Mouse (Mus musculus): ENCODE measurements around the gene Rnf227.
"Not testable (repeated sequence)": the region's sequence is repeated elsewhere in the genome, so short reads cannot be mapped to it uniquely, and the experiment has no call there.

Rnf227 gene

DNA sequence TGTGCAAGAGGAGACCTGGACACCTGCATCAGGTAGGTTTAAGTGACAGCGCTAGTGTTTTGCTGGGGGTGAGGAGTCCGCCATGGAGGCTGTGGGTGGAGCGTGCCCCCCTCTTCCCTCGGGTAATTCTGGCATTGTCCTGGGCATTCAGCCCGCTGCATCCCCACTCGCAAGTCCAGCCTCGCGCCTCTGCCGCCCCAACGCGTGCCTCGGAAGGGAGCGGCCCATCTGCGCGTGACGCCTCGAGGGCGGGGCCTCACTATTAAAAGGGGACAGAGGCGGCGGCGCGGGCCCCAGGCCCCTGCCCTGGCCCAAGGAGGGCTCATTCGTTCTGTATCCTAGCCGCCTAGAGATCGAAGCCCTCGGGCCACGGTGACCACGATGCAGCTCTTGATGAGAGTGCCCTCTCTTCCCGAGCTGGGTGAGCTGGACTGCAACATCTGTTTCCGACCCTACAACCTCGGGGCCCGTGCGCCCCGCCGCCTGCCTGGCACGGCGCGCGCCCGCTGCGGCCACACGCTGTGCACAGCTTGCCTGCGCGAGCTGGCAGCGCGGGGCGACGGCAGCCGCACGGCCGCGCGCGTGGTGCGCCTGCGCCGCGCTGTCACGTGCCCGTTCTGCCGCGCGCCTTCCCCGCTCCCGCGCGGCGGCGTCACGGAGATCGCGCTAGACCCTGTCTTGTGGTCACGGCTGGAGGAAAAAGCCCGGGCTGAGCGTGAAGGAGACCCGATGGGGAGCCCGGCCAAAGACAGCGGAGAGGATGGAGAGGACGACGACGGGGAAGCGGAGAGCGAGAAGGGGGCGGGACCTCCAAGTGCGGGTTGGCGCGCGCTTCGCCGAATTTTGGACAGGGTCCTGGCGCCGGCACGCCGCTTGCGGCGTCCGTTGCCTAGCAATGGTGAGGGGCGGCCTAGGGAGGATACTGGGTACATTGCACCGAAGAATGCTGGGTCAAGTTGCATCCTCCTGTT is at the start of gene Rnf227:
Gene Rnf227, plus strand, starts transcription at position 301 of the 971 bp plus-strand sequence.
- peak; percentile 88 for DNase-seq (ENCODE audit: low read depth, low spot score)

DNA sequence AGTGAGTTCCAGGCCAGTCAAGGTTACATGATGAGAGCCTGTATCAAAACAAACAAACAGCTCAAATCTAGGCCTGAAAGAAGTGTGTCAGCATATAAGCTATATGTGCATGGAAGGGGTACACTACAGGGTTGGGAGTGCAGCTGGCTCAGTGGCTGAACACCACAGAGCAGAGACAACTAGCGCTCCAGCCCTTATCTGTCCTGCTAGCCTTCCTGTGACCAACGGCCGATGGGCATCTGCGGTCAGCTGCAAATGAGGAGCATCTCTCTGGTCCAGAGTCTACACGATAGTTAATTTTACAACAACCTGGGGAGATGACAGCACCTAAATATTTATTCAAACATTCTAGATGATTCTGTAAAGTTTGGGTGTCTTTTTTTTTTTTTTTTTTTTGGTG is 49.1 kb upstream of the Rnf227 start:
- no peak for DNase-seq (ENCODE audit: low read depth, low spot score)

DNA sequence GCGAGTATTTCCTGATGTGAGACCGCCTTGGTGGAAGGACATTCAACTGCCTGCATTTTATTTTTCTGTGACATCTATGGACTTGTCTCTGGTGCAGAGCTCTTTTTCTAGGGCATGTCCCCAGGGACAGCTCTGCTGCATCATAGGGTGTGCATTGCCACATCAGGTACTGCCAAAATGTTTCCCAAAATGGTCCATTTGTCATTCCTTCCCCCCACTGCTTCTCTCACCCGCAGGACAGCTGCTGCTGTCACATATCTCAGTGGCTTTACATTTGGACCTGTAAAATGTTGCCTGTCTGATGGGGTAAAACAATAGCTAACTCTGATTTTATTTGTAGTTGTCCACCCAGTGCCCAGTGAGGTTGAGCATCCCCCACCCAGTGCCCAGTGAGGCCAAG is 45.0 kb upstream of the Rnf227 start:
- DNase-seq (ENCODE audit: low read depth, low spot score): no peak

DNA sequence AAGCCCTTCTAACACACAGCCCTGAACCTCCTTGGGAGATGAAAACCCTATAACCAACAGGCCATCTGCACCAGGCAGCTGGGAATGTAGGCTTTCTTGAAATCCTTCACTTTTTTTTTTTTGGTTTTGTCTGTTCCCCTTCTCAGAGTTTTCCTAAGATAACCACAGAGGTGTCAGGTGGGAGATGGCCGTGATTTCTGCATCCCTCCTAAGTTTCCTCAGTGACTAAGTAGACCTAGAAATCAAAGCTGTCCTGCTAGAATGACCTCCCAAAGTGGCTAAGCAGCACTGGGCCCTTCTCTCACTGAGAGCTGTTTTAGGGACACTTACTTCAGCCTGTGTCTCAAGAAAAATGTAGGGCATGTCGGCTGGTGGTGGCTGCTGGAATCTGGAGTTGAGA is 42.5 kb upstream of the Rnf227 start:
- DNase-seq (ENCODE audit: low read depth, low spot score): no peak

DNA sequence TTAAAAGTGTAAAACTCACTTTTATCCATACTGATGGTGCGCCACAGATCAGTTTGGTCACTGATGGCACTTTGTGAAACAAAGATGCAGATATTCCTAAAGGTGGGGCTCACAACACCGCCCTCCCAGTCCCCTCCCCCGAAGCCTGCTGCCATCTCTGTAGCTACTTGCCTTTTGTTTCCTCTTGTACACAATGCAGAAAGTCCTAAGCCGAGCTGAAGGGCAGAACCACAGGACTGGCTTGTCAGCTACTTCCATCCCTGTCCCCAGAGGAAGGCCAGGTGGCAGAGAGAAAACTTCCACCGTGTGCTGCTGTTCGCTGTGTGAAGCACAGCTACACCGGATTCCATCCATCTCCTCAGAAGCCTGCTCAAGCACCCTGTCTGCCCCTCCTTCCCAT is 42.0 kb upstream of the Rnf227 start:
- DNase-seq (ENCODE audit: low read depth, low spot score): no peak

DNA sequence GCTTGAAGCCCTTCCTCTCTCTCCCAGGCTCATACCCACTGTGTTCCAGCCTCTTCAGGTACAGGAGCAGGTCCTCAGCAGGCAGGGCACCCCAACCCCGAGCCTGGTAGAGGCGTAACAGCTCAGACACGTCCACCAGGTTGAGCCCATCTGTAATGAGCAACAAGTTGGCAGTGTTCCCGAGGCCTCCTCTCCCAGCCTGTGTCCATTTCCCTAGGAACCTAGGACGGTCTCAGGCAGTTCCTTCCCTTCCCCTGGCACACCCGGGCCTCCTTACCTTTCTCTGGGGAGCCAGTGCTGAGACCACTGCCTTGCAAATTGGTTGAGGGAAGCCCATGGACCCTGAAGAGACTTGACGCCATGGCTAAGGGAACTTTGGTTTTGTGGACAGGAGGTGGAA is 37.4 kb upstream of the Rnf227 start:
- DNase-seq (ENCODE audit: low read depth, low spot score): no peak

DNA sequence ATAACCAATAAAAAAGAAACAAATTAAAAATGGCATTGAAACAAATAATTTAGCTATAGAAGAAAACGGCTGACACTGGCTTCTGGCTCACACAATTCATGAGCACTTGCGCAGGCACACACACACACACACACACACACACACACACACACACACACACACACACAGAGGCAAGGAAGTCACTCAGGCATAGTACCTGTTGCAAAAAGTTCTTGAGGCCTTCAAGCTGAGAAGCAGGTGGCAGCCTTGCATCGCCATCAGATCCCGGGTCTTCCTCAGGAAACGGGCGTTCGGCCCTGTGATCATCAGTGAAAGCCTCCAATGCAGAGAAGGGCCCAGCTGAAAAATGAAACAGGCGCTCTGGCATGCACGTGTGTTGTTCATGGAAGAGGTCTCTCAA is 35.0 kb upstream of the Rnf227 start:
- no peak for DNase-seq (ENCODE audit: low read depth, low spot score)

DNA sequence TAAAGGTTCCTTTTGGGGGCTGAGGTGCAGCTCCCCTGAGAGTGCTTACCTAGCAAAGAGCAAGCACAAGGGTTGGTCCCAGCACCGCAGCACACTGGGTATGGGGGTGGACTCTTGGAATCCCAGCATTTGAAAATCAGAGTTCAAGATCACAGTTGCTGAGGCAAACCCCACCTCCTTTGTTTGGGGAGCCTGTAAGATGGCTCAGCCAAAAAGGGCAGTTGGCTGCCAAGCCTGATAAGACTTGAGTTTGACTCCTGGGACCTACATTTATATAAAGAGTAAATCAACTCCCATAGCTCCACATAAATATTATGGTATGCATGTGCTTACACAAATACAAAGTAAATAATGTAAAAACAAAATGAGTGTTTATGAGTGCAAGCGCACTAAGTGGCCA is 34.2 kb upstream of the Rnf227 start:
- no peak for DNase-seq (ENCODE audit: low read depth, low spot score)

DNA sequence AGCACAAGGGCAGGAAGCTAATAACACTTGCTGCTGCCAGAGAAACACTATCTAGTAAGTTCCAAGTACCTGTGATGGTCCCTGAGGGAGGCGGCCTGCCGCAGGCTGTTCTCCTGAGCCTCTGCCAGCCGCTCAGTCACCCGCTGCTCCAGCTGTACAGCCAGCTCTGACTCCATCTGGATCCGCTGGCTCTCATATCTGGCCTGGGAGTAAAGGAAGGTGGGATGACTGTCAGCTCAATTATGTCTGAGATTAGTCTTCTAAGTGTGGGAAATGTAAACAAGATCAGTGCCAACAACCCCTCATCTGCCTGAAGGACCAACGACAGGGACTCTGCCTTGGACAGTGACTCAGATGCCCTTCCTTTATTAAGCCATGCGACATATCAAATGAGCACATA is 29.0 kb upstream of the Rnf227 start:
- no peak for DNase-seq (ENCODE audit: low read depth, low spot score)

DNA sequence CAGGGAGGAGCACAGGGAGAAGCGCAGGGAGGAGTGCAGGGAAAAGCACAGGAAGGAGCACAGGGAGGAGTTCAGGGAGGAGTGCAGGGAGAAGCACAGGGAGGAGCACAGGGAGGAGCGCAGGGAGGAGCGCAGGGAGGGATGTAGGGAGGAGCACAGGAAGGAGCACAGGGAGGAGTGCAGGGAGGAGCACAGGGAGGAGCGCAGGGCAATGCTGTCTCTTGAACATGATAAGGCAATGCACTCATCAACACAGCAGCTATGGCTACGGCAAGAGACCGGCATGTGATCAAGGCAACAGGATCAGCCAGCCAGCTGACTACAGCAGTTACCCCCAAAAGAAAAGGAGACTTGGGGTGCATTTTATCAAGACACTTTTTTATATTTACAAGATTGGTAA is 23.9 kb upstream of the Rnf227 start:
- no peak for DNase-seq (ENCODE audit: low read depth, low spot score)

DNA sequence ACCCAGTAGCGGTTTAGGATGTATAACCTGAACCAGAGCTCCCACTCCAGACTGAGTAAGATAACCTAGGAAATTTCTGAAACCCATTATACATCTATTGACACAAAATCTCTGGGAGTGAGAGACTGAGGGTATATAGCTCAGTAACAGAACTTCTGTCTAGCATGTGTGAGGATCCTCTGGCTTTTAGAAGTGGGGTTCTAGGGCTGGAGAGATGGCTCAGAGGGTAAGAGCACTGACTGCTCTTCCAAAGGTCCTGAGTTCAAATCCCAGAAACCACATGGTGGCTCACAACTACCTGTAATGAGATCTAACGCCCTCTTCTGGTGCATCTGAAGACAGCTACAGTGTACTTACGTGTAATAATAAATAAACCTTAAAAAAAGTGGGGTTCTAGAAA is 22.3 kb upstream of the Rnf227 start:
- not testable (repeated sequence) for DNase-seq (ENCODE audit: low read depth, low spot score)

DNA sequence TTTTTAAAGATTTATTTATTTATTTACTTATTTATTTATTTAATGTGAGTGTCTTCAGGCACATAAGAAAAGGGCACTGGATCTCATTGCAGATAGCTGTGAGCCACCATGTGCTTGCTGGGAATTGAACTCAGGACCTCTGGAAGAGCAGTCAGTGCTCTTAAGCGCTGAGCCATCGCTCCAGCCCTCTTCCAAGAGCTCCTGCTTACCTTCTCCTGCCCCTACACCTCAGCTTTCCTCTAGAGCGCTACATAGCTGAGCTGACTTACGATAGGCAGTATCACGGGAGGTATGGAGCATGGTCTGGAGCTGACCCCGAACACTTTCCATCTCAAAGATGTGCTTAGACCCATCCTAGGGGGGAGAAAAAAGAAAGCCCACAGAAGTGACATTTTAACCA is 18.7 kb upstream of the Rnf227 start:
- no peak for DNase-seq (ENCODE audit: low read depth, low spot score)

DNA sequence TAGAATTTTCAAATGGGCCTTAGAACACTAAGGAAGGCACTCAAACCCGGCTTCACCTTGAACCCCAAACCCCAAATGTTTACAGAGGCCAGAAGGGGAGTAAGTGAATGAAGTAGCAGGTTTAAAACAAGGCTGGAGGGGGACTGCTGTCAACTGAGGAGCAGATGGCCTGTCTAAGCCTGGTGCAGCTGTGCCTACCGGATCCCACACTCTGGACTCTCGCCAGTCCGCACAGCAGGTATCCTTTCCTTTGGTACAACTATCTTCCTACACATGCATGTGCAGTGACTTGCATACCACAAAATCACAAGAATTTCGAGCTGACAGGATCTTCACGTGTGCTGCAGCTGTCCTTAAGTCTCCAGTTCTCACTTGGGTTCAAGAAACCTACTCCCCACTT is 18.3 kb upstream of the Rnf227 start:
- no peak for DNase-seq (ENCODE audit: low read depth, low spot score)

DNA sequence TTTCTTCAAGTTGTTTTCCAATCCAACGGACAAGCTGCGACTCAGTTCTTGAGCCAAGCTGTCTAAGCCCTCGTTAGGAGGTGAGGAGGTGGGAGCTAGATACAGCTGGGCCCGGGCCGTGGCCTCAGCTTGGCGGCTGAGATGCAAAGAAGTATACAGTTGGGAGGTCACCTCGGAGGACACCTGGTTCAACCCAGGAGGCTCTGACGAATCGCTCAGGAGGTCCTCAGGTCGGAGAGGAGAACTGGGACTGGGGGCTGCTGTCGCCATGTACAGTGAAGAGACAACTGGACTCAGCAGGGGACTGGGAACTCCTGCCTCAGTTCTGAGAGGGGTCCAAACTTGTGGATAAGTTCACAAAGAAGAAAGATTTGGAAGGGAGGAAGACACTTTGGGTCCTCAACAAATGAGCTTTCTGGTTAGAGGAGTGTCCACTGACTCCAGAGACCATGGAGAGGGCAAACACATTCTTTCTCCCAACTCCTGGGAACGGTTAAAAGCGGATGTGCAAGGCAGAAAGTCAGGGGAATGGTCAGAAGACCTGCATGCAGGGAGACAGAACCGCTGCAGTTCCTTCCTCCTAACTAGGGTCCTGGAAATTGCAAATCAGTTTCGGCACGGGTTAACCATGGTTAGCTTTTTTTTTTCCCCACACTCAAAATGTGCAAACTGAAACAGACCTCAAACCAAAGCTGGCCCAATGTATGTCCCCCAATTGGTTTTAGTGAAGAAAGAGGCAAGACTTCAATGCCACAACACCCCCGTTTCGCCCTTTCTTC is 17.4 kb upstream of the Rnf227 start:
- DNase-seq (ENCODE audit: low read depth, low spot score): no peak

DNA sequence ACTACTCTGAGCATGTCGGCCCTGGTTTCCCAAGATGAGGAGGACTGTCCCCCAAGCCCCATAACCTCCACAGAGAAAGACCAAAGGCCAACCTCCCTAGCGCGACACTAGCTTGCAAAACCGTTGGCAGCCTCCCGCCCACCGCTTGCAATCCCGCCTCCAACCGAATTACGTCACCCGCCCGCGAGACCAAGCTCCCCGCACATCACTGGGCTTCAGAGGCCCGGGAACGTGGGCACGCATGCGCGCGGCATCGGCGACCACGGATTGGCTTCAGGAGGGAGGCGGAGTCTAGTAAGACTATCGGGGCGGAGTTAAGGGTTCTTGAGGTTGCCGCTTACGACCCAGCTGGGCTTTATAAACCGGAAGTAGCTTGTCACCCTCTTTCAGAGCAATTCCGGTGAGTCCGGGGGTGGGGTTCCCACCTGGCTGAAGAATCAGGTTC is 16.6 kb upstream of the Rnf227 start, which contains the start of the genes Cntrob and Trappc1:
Gene Cntrob, minus strand, starts transcription at position 109 of the 445 bp plus-strand sequence.
Gene Trappc1, plus strand, starts transcription at position 314 of the 445 bp plus-strand sequence.
- DNase-seq (ENCODE audit: low read depth, low spot score): peak; percentile 100

DNA sequence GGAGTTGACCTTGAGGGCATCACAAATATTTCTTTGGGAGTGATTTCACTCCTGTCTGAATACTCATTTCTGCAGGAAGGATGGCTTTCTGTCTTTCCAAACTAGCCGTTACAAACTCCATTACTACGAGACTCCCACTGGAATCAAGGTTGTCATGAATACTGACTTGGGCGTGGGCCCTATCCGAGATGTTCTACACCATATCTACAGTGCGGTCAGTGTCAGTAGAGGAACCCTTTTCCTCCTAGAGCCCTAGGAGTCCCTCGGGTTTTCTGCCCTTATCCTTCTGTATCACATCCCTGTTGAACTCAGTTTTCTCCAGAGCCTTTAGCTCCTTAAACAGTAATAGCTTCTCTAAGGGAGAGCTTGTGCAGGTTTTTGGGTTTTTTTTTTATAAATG is 15.5 kb upstream of the Rnf227 start:
- no peak for DNase-seq (ENCODE audit: low read depth, low spot score)

DNA sequence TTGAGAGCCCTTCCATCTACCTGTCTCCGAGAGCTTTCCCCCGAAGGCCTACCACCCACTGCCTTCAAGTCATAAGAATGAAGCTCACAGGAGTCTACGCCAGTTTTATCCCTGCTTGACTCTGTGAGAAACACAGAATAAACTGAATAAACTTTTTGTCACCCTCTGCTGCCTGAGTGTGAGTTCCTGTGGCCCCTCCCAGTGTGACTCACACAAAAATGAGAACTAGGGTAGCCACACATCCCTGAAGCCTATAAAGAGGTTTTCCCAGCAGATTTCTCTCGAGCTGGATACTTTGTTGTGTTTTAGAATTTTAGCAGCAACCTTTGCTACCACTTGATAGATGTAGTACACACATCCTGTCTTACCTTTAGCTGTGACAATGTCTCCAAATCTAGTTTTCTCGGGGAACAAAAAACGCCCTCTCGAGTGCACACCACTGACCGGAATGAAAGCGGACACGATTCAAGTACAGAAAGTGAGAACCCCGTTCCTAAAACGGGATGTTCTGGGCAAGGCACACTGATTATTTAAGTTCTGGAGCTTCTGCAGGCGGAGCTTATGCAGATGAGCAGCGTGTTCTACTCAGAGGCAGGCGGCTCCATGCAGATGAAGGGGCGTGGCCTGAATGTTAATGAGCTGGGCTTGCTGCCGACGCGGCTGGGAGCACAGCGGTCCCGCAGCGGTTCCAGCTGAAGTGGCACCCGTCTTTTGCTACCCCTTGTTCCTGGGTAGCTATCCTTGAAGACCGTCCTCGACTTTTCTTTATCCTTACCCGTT is 14.4 kb upstream of the Rnf227 start, which contains the start of gene Kcnab3:
Gene Kcnab3, plus strand, starts transcription at position 631 of the 780 bp plus-strand sequence.
- DNase-seq (ENCODE audit: low read depth, low spot score): peak; percentile 95

DNA sequence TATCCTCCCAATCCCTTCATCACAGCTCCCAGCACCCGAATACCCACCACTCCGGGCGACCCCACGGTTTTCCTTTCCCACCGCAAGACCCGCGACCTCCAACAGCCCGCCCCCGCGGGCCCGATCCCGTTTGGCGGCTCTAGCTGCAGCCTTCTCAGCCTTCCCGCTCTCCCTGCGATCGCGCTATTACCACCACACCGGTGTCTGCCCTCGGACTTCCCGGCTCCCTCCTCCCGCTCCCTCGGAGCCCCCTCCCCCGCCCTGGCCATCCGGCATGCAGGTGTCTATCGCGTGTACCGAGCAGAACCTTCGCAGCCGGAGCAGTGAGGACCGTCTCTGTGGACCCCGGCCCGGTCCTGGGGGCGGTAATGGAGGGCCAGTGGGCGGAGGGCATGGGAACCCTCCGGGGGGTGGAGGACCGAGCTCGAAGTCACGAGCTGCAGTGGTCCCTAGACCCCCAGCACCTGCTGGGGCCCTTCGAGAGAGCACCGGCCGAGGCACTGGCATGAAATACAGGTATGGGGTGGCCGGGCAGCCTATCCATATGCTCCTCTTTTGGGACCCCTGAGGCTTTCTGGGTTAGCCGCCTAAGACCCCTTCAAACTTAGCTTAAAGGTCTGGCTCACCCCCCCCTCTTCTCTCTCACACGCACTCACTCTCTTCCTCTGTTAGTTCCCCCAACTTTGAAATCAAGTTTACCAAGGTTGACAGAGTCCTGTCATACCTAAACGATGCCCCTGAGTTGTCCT is 13.7 kb upstream of the Rnf227 start:
- DNase-seq (ENCODE audit: low read depth, low spot score): peak; percentile 52

DNA sequence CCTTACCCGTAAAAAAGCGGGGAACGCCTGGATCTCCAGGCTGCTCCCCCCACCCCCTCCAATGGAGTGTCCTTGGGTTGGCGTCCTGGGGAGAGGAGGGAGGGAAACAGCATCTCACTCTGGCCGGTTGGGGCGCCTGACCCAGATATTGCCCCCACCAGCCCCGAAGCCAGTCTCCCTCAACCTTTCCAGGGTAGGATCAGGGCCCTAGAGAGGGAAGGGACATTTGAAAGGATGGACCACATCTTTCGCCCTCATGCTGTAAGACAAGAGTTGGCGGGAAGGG is 13.2 kb upstream of the Rnf227 start:
- DNase-seq (ENCODE audit: low read depth, low spot score): no peak

DNA sequence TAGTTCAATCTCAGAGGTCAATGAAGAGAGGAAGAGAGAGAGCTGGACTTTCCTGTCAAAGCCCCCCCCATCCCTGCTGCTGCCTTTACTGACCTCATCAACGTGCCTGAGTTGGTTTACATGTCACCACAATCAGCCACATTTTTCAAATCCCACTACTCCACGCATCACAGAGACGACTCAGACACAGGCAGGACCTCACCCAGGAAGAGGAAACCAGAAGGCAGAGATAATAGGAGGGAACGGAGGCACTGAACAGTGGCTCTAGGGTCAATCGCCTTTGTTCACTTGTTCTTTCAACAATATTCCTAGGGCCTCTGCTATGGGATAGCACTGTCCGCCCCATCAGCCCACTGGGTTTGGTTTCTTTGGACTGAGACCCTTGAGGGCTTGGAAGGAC is 12.6 kb upstream of the Rnf227 start:
- DNase-seq (ENCODE audit: low read depth, low spot score): no peak

DNA sequence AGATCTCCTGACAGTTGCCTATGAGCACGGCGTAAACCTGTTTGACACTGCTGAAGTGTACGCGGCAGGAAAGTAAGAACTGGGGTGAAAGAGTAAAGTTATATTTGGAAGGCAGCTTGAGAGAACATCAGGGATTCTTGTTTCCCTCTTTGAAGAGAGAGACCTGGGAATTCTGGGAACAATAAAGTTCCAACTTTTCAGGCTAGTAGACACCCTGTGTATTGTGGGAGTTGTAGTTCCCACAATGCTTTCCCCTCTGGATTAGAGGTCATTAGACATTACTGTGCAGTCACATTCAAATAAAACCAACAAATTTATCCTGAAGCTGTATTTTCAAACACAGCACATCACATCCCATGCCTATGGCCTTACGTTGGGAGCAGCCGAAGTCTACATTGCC is 11.7 kb upstream of the Rnf227 start:
- DNase-seq (ENCODE audit: low read depth, low spot score): no peak

Data from CD4-positive, CD25-positive, alpha-beta regulatory T cell, adult 2 months (primary cell).